Mouse (Mus musculus): ENCODE measurements at regions not wholly inside any gene's neighbourhood (a gene's known extent, or its start where the extent isn't known, plus 50 kb on each side); places are given as distances from the start of the nearest gene placed in this dataset.

GRCm38 (mm10) chr12:15536852-15537368 is 279.8 kb downstream of the Trib2 start:
- TF ChIP-seq POLR2A (IDR thresholded peaks at IDR 0.05; ENCODE audit: low read depth, low read length) (no peak), POLR2AphosphoS2 (IDR thresholded peaks at IDR 0.05; ENCODE audit: low read depth, low read length) (no peak), ZNF384 (IDR thresholded peaks at IDR 0.05; ENCODE audit: low read depth, low read length) (no peak), CTCF (conservative IDR thresholded peaks at IDR 0.05 in 1 of 2, IDR thresholded peaks at IDR 0.05 in 1 of 2; ENCODE audit: low read depth in 2 of 2, low read length in 2 of 2) (no peak), IRF4 (IDR thresholded peaks at IDR 0.05; ENCODE audit: low read depth, low read length) (no peak)
